Mouse (Mus musculus): ENCODE measurements around the gene Pif1. TPM values are rescaled to one million over a fixed set of nuclear protein-coding genes. Genes with fewer than 3 reads are reported as not detected.

Pif1 gene
- polyA plus RNA-seq, 1 experiment from 2014 or later: 3.5 TPM

- peak; percentile 86 for DNase-seq (ENCODE audit: low spot score)
- H3K9me3 ChIP-seq (replicated peaks; ENCODE audit: low read length): no peaks in the 10 kb centered on the region
- no peaks in the 10 kb centered on the region for H3K4me1 ChIP-seq (replicated peaks; ENCODE audit: insufficient read depth, low read length)
- 0 out of 2 replicates have a peak, but pooled peaks cover 4% of the 10 kb centered on the region for H3K36me3 ChIP-seq (ENCODE audit: insufficient read depth, low read length)
- no peak for ATAC-seq (replicated peaks; ENCODE audit: low FRiP score, low read depth)
- WGBS: 49% methylated on average over 7 of the region's 11 CpGs
- no peaks in the 10 kb centered on the region for H3K27me3 ChIP-seq (ENCODE audit: insufficient read depth, low read length)
- H3K4me3 ChIP-seq (replicated peaks; ENCODE audit: low read depth, low read length): 0 out of 2 replicates have a peak overlapping the region, but pooled peaks have one; percentile 11
- H3K9ac ChIP-seq (ENCODE audit: low read depth, low read length): no peak overlapping the region
- peak; percentile 73 for TF ChIP-seq CTCF (IDR thresholded peaks at IDR 0.05; ENCODE audit: low read depth)
- H3K27ac ChIP-seq: no peak overlapping the region
- 0 out of 2 replicates have a peak overlapping the region, but pooled peaks have one; percentile 27 for H3K4me2 ChIP-seq (ENCODE audit: low read length)
Observed at GRCm38 (mm10) chr9:65598765-65599249, 11.8 kb downstream of the Pif1 start.

DNA sequence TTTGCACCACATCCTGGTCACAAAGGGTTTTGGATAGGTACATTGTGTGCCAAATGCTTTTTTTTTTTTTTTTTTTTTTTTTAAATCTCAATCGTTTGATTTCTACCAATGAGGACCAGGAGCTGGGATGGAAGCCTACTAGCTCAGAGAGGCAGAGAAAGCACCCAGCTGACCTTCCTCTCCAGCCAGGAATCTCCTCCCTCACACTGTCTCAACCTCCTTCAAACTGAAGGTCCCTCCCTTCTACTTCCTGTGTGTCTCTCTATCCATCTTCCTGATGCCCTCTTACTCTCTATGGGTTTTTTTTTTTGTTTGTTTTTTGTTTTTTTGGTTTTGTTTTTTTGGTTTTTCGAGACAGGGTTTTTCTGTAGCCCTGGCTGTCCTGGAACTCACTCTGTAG, 14.0 kb downstream of the Pif1 start:
- DNase-seq (ENCODE audit: low spot score): no peak
- TF ChIP-seq CTCF (IDR thresholded peaks at IDR 0.05; ENCODE audit: low read depth): no peak
- no peak overlapping the region for H3K9ac ChIP-seq (ENCODE audit: low read depth, low read length)

DNA sequence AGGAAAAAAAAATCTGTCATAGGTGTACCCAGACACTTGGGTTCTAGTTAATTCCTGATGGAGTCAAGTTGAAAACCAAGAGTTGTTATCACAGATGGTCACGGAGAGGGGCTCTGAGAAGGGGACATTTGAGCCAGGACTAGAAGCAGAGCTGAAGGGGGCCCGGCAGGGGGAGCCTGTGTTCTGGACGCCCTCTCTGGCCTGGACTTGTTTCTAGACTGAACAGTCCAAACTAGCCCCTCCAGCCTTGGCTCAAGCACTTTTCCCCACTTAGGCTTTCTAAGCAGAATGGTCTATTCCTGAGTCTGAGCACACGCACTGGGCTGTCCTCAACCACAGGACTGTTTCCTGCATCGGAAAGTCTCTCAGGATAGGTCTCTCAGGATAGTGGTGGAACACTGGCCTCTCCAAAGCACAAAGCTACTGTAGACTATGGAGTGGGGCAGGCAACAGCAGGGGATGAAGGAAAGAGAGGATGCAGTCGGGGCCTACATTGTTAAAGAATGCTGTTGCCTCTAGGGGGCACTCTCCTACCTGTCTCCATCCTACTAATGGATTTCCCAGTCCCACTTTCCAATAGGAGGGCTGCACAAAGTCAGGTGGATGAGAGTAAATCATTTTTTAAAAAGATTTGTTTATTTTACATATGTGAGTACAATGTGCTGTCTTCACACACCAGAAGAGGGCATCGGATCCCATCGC, 16.6 kb downstream of the Pif1 start:
- H3K9me3 ChIP-seq (replicated peaks; ENCODE audit: low read length): no peaks in the 10 kb centered on the region
- H3K4me3 ChIP-seq (replicated peaks; ENCODE audit: low read depth, low read length): no peak overlapping the region
- no peak overlapping the region for H3K27ac ChIP-seq
- no peak overlapping the region for H3K9ac ChIP-seq (ENCODE audit: low read depth, low read length)
- 55% methylated on average over 8 of the region's 8 CpGs for WGBS
- no peaks in the 10 kb centered on the region for H3K36me3 ChIP-seq (ENCODE audit: insufficient read depth, low read length)
- ATAC-seq (replicated peaks; ENCODE audit: low FRiP score, low read depth) (no peak), DNase-seq (ENCODE audit: low spot score) (peak; percentile 52)
- no peak overlapping the region for H3K4me2 ChIP-seq (ENCODE audit: low read length)
- H3K4me1 ChIP-seq (replicated peaks; ENCODE audit: insufficient read depth, low read length): no peaks in the 10 kb centered on the region
- H3K27me3 ChIP-seq (ENCODE audit: insufficient read depth, low read length): no peaks in the 10 kb centered on the region
- peak; percentile 60 for TF ChIP-seq CTCF (IDR thresholded peaks at IDR 0.05; ENCODE audit: low read depth)

More for the DNA sequence above, 14.0 kb downstream of the Pif1 start:
- H3K9me3 ChIP-seq (replicated peaks; ENCODE audit: low read length): no peaks in the 10 kb centered on the region
- no peaks in the 10 kb centered on the region for H3K4me1 ChIP-seq (replicated peaks; ENCODE audit: insufficient read depth, low read length)
- no peak overlapping the region for H3K4me2 ChIP-seq (ENCODE audit: low read length)
- H3K27ac ChIP-seq: no peak overlapping the region
- no peaks in the 10 kb centered on the region for H3K27me3 ChIP-seq (ENCODE audit: insufficient read depth, low read length)
- 64% methylated on average over 2 of the region's 2 CpGs for WGBS
- H3K4me3 ChIP-seq (replicated peaks; ENCODE audit: low read depth, low read length): no peak overlapping the region
- H3K36me3 ChIP-seq (ENCODE audit: insufficient read depth, low read length): no peaks in the 10 kb centered on the region
- ATAC-seq (replicated peaks; ENCODE audit: low FRiP score, low read depth): no peak

GRCm38 (mm10) chr9:65605471-65606136, 18.6 kb downstream of the Pif1 start:
- WGBS: 9% methylated on average over 9 of the region's 9 CpGs
- DNase-seq (ENCODE audit: low spot score): peak; percentile 96
- no peaks in the 10 kb centered on the region for H3K36me3 ChIP-seq (ENCODE audit: insufficient read depth, low read length)
- H3K27me3 ChIP-seq (ENCODE audit: insufficient read depth, low read length): no peaks in the 10 kb centered on the region
- peak; percentile 90 for TF ChIP-seq CTCF (IDR thresholded peaks at IDR 0.05; ENCODE audit: low read depth)
- no peak overlapping the region for H3K27ac ChIP-seq
- ATAC-seq (replicated peaks; ENCODE audit: low FRiP score, low read depth): peak; percentile 71
- no peaks in the 10 kb centered on the region for H3K9me3 ChIP-seq (replicated peaks; ENCODE audit: low read length)
- H3K4me3 ChIP-seq (replicated peaks; ENCODE audit: low read depth, low read length): no peak overlapping the region
- H3K9ac ChIP-seq (ENCODE audit: low read depth, low read length): no peak overlapping the region
- no peaks in the 10 kb centered on the region for H3K4me1 ChIP-seq (replicated peaks; ENCODE audit: insufficient read depth, low read length)
- peak overlapping the region; percentile 41; the same call in 1 of the 2 replicates for H3K4me2 ChIP-seq (ENCODE audit: low read length)

- H3K9ac ChIP-seq (ENCODE audit: low read depth, low read length): no peak overlapping the region
- no peaks in the 10 kb centered on the region for H3K9me3 ChIP-seq (replicated peaks; ENCODE audit: low read length)
- no peaks in the 10 kb centered on the region for H3K27me3 ChIP-seq (ENCODE audit: insufficient read depth, low read length)
- H3K4me3 ChIP-seq (replicated peaks; ENCODE audit: low read depth, low read length): no peak overlapping the region
- no peak overlapping the region for H3K27ac ChIP-seq
- 49% methylated on average over 9 of the region's 9 CpGs for WGBS
- no peaks in the 10 kb centered on the region for H3K36me3 ChIP-seq (ENCODE audit: insufficient read depth, low read length)
- no peaks in the 10 kb centered on the region for H3K4me1 ChIP-seq (replicated peaks; ENCODE audit: insufficient read depth, low read length)
- TF ChIP-seq CTCF (IDR thresholded peaks at IDR 0.05; ENCODE audit: low read depth): no peak
- H3K4me2 ChIP-seq (ENCODE audit: low read length): no peak overlapping the region
- no peak for DNase-seq (ENCODE audit: low spot score)
- ATAC-seq (replicated peaks; ENCODE audit: low FRiP score, low read depth): no peak
Observed at GRCm38 (mm10) chr9:65606321-65607109, 19.6 kb downstream of the Pif1 start.

- DNase-seq (ENCODE audit: low spot score): no peak
- WGBS: 26% methylated on average over 2 of the region's 2 CpGs
- no peak overlapping the region for H3K4me3 ChIP-seq (replicated peaks; ENCODE audit: low read depth, low read length)
- no peaks in the 10 kb centered on the region for H3K27me3 ChIP-seq (ENCODE audit: insufficient read depth, low read length)
- TF ChIP-seq CTCF (IDR thresholded peaks at IDR 0.05; ENCODE audit: low read depth): no peak
- no peak for ATAC-seq (replicated peaks; ENCODE audit: low FRiP score, low read depth)
- no peaks in the 10 kb centered on the region for H3K36me3 ChIP-seq (ENCODE audit: insufficient read depth, low read length)
- H3K4me2 ChIP-seq (ENCODE audit: low read length): no peak overlapping the region
- H3K27ac ChIP-seq: no peak overlapping the region
- no peak overlapping the region for H3K9ac ChIP-seq (ENCODE audit: low read depth, low read length)
- H3K4me1 ChIP-seq (replicated peaks; ENCODE audit: insufficient read depth, low read length): no peaks in the 10 kb centered on the region
- H3K9me3 ChIP-seq (replicated peaks; ENCODE audit: low read length): no peaks in the 10 kb centered on the region
Observed at GRCm38 (mm10) chr9:65607120-65607519, 20.2 kb downstream of the Pif1 start.

Data from kidney, postnatal 0 days (tissue).